Mouse (Mus musculus): ENCODE results near the gene Tas2r138. TPM values are rescaled to one million over a fixed set of nuclear protein-coding genes. Genes with fewer than 3 reads are reported as not detected.
"Not testable (repeated sequence)": the region's sequence is repeated elsewhere in the genome, so short reads cannot be mapped to it uniquely, and the experiment has no call there.

Tas2r138 gene
- total RNA-seq (2021): not detected

DNA sequence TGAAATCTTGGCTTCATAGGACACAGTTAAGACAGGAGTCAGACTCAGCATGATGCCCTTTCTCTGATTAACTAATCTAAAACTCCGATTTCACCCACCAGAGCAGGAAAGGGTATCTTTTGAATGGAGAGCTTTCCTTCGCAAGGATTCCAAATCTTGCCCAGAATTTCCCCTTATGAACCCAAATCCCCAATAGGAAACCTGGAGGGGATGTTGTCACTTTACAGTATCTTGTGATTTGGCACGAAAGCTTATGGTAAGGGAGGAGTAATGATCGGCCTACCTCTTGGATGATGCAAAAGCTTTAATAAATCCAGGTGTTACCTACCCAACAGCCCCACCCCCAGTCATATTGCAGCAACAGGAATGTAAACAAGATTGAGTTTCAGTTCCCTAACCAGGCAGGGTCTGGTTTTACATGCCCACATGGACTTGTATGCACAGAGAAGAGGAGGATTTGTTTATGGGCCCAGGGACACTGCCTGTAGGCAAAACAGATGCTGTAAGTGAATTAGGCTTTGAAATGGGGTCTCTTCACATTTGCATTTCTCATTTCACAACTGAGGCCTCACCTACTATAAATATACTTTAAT lies at the start of gene Tas2r138:
Tas2r138 (minus strand) TSS at position 51 of the 593 bp plus-strand sequence.
- no peak for DNase-seq (ENCODE audit: extremely low spot score in 1 of 2, low spot score in 1 of 2)

DNA sequence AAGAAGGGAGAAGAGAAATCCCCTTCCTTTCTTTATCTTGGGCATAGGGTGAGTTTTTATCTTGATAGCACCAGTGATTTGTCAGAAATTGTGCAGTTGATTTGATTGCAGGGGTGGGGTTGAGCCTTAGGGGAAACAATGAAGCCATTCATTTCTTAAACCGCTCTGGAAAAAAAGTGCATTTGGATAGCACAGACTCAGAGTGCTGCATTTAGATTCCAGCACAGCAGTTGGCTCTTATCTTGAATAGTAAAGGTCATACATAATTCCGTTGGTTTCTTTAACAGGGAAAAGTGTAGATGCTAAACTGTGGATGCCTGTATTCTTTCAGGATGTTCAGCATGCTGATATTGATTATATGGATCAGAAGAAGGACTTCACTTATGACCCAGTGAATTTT lies 47.8 kb upstream of the Tas2r138 start:
- no peak for DNase-seq (ENCODE audit: extremely low spot score in 1 of 2, low spot score in 1 of 2)

GRCm38 (mm10) chr6:40650953-40651352 lies 37.8 kb upstream of the Tas2r138 start:
- no peak for DNase-seq (ENCODE audit: extremely low spot score in 1 of 2, low spot score in 1 of 2)

DNA sequence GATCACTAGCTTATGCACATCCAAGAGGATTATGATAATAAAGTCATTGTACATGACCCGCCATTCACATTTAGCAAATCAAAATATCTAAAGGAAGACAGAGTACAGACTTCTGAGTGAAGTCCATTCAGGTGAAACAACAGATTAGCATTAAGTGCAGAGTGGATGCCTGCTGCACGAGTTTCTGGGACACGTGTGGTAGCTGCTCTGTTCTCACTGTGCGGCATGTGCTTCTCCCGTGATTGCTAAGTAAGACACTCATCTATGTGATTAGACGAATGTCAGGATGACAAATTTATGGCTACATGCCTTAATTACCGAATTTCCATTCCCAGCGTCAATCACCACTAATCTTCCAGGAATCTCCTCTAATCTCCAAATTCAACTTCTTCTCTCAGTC lies 32.6 kb upstream of the Tas2r138 start:
- DNase-seq (ENCODE audit: extremely low spot score in 1 of 2, low spot score in 1 of 2): no peak

DNA sequence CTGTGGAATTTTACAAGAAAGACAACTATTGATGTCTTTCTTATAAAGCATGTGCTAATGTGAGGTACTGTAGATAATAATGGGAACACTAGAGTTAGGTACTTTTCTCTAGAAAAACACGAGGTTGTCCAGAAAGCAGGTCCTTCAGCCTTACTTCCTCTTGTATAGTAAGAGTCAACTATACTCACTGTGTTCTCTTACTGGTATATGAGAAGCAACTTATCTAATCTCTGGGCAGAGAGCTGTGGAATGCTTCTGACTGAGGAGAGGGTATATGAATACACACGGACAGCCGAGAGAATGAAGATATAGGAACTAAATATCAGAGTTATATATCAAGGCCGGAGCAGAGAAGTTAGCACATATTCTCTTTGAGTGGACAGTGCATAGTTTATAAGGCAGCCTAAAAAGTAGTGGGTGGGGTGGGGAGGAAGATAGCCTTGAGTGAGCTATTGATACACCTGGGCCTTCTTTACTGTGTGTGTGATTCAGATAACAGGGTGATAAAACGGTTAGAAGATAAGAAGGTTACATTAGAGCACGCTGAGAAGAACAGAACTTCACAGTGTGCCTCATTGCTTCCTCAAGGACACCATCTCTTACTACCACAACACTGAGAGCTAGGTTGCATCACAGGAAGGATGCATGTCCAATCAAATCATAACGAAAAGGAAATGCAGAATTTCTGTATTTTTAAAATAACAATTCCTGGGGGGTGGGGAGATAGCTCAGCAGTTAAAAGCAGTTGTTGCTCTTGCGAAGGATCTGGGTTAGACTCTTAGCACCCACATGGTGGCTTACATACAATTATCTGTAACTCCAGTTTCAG lies 27.8 kb upstream of the Tas2r138 start:
- DNase-seq (ENCODE audit: extremely low spot score in 1 of 2, low spot score in 1 of 2): no peak

DNA sequence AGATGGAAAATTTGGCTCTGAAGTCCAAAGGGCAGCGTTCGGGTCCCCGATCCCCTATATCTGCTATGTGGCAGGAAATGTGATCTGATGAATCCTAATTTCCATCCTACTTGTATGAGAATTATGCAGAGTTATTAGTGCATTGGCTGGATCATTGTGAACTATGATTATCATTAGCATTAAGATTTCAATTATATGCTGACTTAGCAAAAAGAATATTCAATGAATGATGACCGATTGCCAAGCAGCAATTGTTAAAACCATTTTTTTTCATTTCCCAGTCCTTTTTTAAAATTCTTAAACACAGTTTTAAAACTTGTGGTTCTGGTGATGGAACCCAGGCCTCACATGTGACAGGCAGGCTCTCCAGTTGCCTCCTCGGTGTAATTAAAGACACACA lies 24.6 kb upstream of the Tas2r138 start:
- no peak for DNase-seq (ENCODE audit: extremely low spot score in 1 of 2, low spot score in 1 of 2)

DNA sequence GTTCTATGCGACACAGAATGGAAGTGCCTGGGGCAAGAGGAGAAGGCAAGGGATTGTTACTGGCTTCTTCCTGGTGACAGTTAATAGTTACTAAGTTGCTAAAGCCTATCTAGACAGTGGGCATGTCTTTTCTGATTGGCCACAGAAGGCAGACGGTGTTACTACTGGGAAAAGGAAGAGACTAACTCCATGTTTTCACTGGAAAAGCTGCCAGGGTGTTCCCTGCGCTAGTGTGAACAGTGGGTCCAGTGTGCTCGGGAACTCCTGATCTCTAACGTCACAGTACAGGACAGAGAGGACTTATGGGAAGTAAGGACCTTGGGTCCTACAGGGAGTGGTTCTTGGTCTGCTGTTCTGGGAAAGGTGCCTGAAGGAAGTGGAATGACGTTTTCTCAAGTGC lies 22.4 kb upstream of the Tas2r138 start:
- DNase-seq (ENCODE audit: extremely low spot score in 1 of 2, low spot score in 1 of 2): no peak

GRCm38 (mm10) chr6:40634640-40635071 lies 21.5 kb upstream of the Tas2r138 start:
- DNase-seq (ENCODE audit: extremely low spot score in 1 of 2, low spot score in 1 of 2): no peak

GRCm38 (mm10) chr6:40628406-40629000 lies 15.4 kb upstream of the Tas2r138 start, which contains the start of gene Mgam:
Gene Mgam, plus strand, starts transcription at chr6:40628831.
- no peak for DNase-seq (ENCODE audit: extremely low spot score in 1 of 2, low spot score in 1 of 2)

DNA sequence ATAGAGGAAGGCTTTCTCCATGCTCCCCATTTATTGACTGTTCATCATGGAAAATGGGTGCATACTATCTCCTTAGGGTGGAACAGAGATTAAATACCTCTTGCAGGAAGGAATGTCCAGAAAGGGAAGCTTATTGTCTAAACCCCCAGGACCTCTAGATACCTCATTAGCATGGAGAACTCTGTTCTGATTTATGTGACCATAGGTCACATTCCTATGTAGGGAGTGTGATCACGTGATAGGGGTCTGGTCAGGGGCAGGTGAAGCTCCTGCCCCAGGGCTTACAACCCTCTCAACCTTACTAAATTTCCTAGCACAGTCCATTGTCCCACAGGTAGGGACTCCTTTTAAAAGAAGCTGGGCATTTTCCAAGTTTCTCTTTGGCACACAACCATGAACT lies 13.0 kb upstream of the Tas2r138 start:
- no peak for DNase-seq (ENCODE audit: extremely low spot score in 1 of 2, low spot score in 1 of 2)

GRCm38 (mm10) chr6:40617965-40618364 lies 4.9 kb upstream of the Tas2r138 start:
- peak; percentile 33 to 88 for DNase-seq (ENCODE audit: extremely low spot score in 1 of 2, low spot score in 1 of 2)

DNA sequence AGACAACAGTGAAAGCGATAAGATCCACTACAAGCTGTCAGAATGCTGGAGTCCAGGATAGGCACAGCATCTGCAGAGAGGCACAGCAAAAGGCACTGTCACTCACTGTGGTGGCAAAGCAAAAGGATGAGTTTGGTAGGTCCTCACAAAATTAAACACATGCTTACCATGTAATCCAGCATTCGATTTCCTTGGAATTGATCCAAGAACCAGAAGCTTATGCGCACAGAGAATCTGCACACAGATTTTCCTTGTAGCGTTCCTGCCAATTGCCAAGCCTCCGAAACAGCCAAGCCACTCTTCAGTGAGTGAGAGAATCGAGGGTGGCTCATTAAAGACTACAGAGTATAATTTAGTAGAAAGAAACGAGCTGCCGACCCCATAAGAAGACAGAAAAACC lies 2.9 kb downstream of the Tas2r138 start:
- DNase-seq (ENCODE audit: extremely low spot score in 1 of 2, low spot score in 1 of 2): no peak

- peak in 1 of 2 experiments; percentile 45 for DNase-seq (ENCODE audit: extremely low spot score in 1 of 2, low spot score in 1 of 2)
Observed at GRCm38 (mm10) chr6:40607431-40607830, 5.7 kb downstream of the Tas2r138 start.

- DNase-seq (ENCODE audit: extremely low spot score in 1 of 2, low spot score in 1 of 2): not testable (repeated sequence)
Observed at GRCm38 (mm10) chr6:40598546-40598945, 14.6 kb downstream of the Tas2r138 start.

- DNase-seq (ENCODE audit: extremely low spot score in 1 of 2, low spot score in 1 of 2): no peak
Observed at GRCm38 (mm10) chr6:40594804-40595550, 18.1 kb downstream of the Tas2r138 start.

GRCm38 (mm10) chr6:40588346-40588745 lies 24.8 kb downstream of the Tas2r138 start:
- no peak for DNase-seq (ENCODE audit: extremely low spot score in 1 of 2, low spot score in 1 of 2)

DNA sequence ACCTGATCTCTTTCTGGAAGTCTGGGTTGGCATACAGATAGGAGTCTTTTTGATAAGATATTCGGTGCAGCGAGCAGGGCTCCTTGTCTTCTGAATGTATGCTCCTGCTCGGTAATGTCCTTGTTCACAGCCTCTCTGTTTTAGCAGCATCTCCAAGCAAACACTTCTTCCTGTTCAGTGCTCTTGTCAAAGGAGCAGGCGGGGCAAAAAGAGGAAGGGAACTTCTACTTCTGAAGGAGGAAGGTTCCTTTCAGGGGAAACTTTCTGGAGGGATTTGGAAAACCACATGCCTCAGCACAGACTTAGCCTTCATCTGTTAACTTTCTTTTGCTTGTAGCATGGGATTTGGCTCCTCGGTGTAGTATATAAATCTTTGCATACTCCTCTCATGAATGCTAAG lies 27.5 kb downstream of the Tas2r138 start, which contains the start of gene Clec5a:
Clec5a (minus strand) TSS at position 177 of the 400 bp plus-strand sequence.
- no peak for DNase-seq (ENCODE audit: extremely low spot score in 1 of 2, low spot score in 1 of 2)

DNA sequence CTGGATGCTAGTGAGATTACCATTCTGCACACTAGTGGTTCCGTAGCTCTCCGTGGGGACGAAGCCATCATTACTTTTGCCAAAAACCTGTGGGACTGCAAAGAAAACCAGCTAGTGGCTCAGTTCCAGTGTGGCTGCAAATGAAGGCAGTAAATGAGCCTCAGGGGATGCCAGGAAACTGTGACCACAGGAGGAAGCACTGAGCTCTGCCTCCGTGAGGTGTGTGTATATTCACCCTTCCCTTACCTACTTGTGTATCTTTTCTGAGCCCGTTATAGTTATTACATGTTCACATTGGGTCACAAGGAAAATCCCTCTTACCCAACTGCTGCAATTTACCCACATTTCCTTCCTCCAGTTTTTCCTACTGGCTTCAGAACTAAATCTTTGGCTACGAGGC lies 28.8 kb downstream of the Tas2r138 start:
- no peak for DNase-seq (ENCODE audit: extremely low spot score in 1 of 2, low spot score in 1 of 2)

DNA sequence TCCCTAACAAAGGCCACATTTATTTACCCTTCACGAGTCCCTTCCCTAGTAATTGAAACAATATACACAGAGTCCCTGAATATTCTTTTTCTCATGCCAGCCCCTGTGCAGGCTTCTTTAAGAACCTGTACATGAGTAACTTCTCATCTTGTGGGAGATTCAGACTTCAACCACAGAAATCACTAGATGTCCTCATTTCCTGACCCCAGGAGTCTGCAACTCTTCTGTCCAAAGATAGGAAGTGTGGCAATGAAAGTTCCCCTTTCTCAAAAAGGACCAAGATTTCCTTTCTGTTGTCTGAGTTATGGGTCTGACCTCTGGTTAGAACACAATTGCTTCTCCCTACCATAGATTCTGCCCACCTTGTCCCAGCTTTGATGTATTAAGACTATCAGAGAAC lies 36.8 kb downstream of the Tas2r138 start:
- DNase-seq (ENCODE audit: extremely low spot score in 1 of 2, low spot score in 1 of 2): no peak

DNA sequence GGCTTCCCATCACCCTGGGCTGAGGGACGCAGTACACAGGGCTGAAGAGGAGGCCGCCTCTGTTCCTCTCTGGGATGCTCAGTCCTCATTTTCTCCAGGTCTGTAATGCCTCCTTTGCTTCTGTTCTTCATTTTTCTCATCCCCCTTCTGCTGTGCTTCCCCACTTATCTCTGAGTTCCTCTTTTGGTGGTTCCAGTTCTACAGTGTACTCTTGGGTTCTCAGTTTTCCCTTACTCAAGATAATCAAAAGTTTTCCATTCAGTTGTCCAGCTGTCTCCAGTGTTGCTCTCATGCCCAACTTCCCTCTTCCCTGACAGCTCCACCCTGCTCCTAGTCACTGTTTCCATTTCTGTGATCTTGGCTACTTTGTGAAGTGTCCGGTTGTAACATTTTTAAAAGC lies 39.5 kb downstream of the Tas2r138 start:
- no peak for DNase-seq (ENCODE audit: extremely low spot score in 1 of 2, low spot score in 1 of 2)

- DNase-seq (ENCODE audit: extremely low spot score in 1 of 2, low spot score in 1 of 2): no peak
Observed at GRCm38 (mm10) chr6:40569187-40569586, 43.9 kb downstream of the Tas2r138 start, which contains the start of gene Olfr460. Gene Olfr460, plus strand, starts transcription at chr6:40569487.
